Mouse (Mus musculus) kidney, adult 11 months (tissue): Measurements from ENCODE around the gene Topbp1.
A peak's percentile ranks its signal among the peaks of the same experiment; 100 is the strongest.

Experiments
- DNase-seq: peaks from one replicate; pipeline ENCODE4 v3.0.0; 2022

Topbp1 gene

DNA sequence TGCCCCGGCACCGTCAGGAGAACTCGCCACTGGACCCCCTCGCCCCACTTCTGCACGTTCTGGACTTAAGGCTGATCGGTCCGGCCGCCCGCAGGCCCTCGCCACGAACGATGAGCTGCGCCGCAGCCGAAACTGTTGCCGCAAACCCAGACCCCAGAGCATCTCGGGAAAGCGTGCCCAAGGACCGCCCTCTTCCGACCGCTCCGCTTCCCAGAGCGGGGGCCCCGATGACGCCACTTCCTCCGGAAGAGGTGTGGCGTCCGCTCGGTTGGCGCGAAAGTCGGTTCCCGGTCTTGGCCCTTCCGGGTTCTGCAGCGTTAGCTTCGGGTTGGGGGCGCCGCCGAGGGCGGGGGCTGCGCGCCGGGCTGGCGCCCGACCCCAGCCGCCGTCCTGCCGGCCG lies at the start of gene Topbp1, which contains the start of gene 1300017J02Rik:
Gene Topbp1, plus strand, starts transcription at position 289 of the 400 bp plus-strand sequence.
Gene 1300017J02Rik, minus strand, starts transcription at position 156 of the 400 bp plus-strand sequence.
- peak; percentile 82 for DNase-seq

DNA sequence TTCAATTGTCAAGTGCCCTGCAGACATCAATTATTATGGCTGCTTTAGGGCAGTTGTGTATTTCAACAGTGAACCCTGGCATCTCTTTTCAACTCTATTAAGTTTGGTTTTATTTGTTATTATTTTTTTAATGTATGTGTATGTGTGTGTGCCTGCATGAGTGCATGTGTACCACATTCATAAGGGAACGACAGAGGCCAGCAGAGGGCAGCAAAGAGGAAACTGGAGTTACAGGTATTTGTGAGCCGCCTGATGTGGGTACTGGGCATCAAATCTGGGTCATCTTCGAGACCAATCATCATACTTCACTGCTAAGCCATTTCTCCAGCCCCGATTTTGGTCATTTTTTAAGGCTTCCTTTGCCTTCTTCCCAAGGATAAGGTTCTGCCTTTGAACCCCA lies 39.2 kb upstream of the Topbp1 start:
- no peak for DNase-seq

DNA sequence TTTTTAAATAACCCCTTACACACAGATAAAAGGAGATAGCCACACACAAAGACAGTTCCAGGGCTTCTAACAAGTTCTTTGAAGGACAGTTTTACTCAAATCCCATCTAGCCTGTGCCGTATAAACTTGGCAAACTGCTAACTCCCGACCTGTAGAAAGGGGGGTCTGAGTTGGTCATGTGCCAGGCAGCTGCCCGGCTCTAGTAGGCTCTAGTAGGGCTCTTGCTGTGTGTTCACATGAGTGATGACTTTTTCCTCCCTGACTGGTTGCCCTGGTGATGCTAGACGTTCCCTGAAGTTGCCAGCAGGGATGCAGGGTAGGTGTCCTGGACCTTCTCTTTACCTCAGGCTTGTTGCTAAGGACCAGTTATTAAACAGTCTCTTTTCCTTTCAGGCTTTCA lies 33.9 kb upstream of the Topbp1 start:
- DNase-seq: no peak

DNA sequence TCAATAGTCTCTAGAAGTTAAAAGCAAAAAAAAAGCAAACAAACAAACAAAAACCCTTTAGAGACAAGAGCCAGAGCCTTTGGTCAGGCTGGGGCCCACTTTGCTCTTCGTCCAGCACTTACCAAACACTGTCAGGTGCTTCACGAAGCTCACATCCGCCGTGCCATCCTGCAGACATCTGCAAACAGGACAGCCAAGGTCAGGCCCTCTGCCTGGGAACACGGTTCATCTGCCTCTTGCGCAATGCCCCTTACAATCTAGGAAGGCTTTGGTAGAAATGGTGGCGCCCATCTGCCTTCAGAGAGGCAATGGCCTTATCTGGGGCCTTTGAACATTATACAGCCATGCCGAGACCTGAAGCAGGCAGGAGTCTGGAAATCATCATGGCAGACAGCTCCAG lies 30.2 kb upstream of the Topbp1 start:
- DNase-seq: no peak

DNA sequence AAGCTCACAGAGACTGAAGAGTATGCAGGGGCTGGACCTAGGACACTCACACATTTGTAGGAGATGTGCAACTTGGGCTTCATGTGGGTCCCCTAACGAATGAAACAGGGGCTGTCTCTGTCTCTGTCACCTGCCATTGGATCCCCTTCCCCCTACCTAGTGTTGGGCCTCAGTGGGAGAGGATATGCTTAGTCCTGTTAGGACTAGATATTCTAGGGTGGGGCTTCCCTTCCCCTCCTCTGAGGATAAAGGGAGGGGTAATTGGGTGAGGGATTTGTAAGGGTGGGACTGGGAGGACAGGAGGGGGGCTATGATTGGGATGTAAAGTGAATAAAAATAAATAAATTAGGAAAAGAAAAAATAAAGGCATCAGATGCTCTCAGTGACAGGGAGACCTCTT lies 29.3 kb upstream of the Topbp1 start:
- DNase-seq: no peak

DNA sequence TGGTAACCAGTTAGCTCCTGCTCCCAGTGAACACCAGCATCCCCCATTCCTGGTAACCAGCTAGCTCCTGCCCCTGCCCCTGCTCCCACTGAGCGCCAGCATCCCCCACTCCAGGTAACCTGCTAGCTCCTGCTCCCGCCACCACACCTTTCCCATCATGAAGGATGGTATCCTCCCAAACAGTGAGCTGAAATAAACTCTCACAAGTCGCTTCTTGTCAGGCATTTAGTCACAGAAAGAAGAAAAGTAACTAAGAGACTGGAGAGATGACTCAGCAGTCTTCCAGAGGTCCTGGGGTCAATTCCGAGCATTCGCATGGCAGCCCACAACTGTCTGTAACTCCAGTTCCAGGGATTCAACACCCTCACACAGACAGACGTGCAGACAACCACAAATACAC lies 28.1 kb upstream of the Topbp1 start:
- DNase-seq: no peak

DNA sequence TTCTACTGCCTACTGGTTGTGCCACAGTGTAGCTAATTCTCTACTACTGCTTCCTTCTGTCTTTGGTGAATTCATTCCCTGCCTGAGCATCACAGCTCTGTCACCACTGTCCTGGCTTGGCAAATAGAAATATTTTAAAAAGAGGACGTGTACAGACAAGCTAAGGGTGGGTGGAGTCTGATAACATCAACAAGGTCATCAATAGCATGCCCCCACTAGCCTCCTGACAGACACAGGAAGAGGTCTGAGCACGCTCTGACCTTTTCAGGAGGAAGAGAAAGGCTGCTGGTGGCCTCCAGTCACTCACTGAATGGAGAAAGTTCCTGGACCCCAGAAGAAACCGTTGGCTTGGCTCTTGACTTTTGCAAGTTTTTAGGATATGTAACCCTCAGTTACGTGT lies 18.6 kb upstream of the Topbp1 start:
- no peak for DNase-seq

DNA sequence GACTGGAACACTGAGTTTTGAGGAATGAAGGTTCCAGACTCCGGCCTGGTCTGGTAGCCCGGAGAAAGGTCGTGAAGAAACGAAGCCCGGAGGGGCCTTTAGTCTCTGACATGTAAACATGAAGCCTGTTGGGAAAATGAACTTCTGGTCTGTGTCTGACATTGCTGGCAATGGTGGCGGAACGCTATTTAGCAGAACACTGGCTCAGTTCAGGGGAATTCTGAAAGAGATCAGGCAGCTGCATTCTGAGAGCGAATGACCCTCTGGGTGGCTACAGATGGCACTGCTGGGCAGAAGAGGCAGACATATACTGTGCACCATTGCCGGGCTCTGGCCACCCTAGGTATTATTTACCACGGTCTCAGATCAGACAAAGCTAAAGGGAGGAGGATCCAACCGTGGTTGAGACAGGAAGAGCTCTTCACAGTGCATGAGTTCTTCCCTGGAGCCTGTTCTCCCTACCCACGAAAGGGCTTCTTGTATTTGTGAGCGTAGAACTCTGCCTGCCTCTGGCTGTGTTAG lies 18.1 kb upstream of the Topbp1 start:
- no peak for DNase-seq

DNA sequence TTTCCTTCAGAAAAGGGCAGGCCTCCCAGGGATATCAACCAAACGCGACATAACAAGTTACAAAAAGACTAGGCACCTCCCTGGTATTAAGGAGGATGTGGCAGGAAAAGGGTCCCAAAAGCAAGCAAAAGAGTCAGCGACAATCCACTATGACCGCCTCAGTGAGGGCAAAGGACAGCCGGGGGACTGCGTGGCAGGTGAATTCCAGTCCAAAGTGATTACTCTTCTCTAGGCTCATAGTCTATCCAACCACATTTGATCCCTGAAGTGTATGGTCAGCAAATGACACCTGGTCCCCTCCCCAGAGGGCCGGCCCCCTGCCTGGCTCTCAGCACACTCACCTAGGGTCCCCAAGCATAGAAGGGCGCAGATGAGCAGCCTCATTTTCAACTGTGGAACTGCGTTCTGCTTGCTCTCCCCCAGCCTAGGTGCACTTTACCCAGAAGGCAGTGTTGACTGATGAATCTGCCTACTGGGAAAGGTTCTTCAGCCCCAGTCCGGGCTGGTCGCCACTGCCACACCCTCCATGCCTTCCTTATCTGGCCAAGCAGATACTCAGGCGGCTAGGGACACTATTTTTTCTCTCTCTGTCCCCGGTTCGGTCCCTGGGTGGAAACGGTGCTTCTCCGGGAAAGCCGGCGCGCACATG lies 17.1 kb upstream of the Topbp1 start:
- DNase-seq: no peak

DNA sequence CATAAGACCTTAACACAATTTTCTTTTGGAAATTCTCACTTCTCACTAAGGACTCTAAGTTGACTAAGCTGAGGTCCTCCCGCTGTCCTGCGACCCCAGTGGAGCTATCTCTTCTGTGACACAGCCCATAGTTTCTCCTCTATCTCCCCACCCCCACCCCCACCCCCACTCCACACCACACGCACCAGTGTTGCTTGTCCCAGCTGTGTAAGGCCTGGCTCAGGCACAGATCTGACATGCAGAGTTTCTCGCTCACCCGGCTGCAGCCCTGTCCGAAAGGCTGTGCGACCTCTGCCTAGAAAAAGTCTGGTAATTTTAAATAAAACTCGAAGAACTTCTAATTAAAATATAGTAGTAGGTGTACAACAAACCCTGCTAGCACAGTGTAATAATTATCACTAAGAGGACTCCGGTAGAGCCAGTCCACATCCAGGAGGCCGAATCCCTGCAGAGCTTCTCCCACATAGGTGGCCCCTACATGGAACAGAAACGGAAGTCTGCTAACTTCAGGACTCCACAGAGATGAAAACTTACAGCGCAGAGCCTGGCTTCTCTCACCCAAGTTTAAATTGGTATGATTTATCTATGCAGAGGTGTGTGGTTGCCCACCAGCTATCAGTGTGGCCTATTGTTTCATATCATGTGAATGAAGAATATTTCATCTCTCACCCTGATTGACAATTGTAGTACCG lies 16.4 kb upstream of the Topbp1 start:
- DNase-seq: no peak

DNA sequence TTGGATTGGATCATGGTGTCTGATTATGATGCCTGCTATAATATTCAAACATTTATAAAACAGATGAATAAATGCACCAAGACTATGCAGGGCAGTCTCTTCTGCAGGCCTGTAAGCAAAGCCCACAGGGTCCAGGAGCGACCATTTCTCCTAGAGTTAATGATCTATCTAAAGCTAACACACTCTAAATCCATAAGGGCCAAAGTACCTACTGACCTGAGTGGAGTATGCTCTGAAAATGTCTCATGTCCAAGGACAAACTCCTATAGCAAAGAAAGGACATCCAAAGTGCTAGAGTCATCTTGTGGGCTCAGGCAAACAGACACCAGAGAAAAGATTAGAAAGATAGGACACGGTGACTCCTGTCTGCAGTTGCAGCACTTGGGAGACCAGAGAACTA lies 10.5 kb upstream of the Topbp1 start:
- DNase-seq: no peak

DNA sequence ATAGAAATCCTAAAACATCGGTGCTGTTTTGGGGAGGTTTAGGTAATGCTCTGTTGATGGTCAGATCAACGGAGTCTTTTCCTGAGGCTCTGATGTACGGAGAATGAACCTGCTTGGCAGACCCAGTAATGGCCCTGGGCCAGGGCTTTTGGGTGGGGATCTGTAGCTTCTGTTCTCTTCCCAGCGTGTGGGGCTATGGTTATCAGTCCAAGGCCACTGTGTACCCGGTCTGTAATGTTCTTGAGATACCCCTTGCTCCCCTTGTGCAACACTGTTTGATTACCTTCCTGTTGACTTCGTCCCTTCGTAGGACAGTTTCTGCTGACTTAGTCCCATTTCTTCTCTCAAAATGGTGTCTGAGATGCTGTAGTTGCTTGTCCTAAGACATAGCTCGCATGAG lies 3.9 kb upstream of the Topbp1 start:
- no peak for DNase-seq

DNA sequence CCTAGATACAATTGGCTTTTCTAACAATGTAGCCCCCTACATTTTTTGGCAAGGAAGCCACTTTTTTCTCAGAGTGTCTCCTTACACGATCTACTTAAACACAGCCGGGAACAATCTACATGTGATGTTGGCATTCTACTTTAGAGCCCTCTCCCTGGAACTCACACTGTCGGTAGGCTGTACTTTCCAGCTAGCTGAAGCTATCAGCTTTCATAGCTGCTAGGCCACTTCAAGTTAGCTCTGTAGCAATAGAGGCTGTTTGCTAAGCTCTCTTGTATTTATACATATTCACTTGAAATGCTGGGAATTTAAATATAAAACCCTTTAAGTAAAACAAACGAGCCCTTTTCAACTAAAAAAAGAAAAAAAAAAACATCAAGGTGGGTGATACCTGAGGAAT lies 2.8 kb upstream of the Topbp1 start:
- no peak for DNase-seq

DNA sequence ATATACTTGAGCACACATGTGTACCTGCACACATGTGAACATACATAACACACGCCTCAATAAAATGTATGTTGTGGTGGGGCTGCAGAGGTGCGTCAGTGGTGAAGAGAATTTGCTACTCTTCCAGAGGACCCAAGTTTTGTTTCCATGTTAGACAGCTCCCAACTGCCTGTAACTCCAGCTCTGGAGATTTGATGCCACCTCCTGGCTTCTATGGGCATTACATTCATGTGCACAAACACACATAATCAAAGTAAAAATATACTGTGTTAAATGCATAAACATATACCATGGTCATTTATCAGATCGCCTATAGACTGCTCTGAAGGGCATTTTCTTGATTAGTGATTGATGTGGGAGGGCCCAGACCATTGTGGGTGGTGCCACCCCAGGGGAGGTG lies 2.3 kb upstream of the Topbp1 start:
- no peak for DNase-seq

DNA sequence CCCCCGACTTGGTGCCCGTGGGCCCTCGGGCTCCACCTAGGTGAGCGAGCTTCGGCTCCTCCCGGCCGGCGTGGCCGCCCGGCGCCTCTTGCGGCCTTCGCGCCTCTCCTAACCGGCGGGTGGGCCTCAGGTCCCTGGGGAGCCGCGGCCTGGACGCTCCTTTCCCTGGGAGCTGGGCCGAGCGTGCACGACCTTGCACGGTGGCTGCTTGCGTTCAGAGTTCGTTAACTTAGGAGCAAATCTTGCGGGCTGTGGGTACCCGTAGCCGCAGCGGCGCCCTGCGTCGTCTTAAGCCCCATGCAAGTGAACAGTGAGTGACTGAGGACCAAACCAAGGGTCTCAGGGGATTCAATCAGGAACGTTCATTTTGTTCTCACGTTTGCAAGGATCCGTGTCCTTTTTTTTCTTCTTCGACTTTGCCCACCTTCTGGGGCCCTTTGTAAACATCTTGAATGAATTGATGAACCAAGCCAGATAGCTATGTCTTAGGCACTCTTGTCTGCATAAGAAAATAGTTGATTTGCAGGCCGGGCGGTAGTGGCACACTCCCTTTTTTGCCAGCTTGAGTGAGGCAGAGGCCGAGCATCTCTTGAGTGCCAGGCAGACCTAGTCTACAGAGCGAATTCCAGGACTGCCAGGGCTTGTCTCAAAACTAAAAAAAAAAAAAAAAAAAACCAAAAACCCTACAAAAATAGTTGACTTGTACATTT lies 472 bp downstream of the Topbp1 start:
- no peak for DNase-seq

DNA sequence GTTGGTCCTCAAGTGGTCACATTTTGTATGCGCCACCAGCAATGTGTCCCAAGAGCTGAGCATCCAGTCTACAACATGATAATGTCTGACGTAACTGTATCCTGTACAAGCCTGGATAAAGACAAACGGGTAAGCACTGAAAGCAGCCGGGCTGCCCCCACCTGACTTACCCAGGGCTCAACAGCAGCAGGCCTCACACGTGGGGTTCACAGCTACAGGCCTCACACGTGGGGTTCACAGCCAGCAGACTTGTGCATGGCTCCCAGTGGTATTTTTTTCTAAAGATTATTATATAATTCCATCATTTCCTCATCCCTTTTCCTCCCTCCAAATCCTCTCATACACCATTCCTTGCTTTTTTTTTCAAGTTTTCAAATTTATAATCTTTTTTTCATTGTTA lies 4.8 kb downstream of the Topbp1 start:
- no peak for DNase-seq

DNA sequence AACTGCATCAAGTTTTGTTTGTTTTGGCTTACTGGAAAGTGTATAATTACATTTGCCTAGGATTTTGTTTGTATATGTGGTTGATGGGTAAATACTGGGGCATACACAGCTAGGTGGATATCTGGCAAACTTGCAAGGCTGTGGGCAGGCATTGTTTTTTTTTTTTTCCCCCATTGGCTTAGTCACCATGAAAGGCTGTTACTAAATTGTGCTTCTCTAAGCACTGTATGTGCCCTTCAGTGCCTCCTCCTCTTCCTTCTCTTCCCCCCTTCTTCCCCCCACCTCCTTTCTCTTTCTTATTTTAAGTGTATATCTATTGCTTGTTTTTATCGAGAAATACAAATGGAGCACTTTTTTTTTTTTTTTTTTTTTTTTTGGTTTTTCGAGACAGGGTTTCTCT lies 19.7 kb downstream of the Topbp1 start:
- DNase-seq: no peak

DNA sequence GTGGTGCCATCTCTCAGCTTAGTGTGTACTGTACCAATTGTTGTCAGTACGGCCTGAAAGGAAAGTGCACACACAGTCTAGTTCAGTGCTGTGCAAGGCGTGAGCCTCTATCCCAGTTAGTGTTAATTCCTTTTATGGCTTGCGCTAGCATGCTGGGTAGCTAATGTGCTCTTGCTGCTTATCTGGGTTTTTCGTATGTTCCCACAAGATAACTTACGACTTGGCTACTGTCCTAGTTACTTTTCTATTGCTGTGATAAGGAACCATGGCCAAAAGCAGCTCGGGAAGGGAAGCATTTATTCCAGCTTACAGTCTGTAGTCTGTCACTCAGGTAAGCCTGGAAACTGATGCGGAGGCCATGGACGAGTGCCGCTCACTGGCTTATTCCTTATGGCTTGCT lies 21.4 kb downstream of the Topbp1 start:
- DNase-seq: no peak

DNA sequence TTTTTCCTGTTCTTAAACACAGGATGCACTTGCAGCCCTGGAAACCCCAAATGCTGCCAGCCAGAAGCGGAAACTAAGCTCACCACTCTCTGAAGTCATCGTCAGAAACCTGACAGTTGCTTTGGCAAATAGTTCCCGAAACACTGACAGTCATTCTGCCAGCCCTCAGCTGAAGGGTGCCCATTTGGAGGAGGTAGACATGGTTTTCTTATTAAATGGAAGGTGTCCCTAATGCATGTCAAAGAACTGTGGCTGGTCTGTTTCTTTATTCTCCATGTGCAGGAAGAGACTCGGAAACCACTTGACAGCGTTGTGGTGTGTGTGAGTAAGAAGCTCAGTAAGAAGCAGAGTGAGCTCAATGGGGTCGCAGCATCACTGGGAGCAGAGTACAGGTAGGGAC lies 27.6 kb downstream of the Topbp1 start:
- no peak for DNase-seq

DNA sequence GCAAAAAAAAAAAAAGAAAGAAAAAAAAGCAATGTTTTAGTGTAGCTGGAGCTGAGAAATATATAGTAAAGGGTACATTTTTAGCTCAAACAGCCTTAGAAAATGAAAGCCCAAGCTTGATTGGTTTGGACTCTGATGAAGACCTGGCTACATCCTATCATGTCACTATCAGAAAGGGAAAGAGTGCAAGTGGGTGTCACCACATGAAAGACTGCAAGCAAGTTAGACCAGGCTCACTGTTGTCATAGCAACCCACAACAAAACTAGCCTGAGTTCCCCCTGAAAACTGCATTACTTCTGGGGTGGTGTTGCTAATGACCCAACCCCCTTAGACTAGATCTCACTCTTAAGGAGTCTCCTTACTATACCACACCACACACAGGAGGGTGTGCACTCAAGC lies 31.9 kb downstream of the Topbp1 start:
- DNase-seq: no peak

DNA sequence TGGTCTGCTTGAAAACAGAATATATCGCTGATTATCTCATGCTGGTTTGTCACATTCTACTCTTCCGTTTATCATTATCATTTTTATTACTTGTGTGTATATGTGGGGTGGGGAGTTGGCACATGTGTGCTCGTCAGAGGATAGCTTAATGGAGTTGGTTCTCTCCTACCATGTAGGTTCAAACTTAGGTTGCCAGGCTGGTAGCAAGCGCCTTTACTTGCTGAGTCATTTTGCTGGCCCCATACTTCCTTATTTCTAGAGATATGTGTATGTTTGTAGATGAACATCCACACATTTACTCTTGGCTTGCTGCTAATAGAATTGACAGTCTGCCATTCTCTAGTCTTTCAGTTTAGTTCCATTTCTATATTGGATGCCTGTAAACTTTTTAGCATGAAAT lies 42.0 kb downstream of the Topbp1 start:
- DNase-seq: no peak

DNA sequence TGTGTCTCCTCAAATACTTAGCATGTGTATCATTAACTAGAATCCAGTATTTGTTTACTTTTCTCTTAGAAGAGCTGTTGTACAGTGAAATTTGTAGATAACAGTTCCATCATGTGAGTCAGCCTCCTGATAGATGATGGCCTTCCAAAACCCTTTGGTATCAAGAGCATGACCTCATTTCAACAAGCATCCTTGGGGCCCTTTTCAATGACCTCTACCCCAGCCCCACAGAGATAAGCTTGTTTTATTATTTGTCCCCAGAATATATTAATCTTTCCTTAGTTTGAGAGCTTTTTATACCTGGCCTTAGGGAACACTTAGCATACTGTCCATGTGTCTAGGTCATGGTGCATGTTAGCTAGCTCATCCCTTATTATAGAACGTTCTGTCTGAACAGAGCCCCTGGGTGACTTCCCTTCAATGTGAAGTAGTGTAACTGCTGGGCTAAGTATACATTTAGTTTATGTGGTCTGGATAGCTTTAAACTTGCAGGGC lies 43.0 kb downstream of the Topbp1 start:
- DNase-seq: no peak

DNA sequence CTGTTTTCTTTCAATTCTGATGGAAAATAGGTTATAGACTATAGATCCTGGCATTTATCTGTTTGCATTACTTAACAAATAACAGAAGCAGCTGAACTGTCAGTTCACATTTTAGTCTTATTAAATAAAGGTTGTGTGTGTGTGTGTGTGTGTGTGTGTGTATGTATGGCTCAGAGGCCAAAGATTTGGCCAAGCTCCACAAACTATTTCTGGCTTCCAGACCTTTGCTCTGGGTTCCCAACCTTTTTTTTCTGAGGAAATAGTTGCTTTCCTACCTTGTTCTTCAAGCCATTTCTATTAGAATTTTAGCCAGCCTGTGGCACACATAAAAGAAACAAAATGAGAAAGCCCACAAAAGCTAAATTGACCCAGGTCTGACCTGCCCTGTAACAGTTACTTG lies 43.8 kb downstream of the Topbp1 start:
- no peak for DNase-seq
